ENCODE assay signal across 8 mouse cellular contexts in the genomic region with DNA sequence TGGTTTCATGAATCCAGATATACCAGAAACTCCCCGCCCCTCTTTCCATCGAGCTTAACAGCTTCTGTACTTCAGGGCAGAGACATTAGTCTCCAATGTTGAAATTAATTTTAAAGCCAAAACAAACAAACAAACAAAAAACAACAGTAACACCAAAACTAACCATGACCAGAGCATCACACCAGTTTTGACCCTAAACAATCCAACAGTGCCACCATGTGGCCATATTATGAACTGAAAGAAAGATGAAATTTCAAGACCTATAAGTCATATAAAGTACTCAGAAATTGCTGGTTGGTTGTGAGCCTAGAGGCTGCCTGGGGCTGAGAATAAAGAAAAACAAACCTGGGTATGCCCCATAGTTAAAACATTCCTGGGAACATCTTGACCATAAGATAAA.
DNase-seq lines count a peak whose midpoint lies in the region; ATAC-seq and TF ChIP-seq lines count a peak whose summit lies in the region.
"Not testable (repeated sequence)": the region's sequence is repeated elsewhere in the genome, so short reads cannot be mapped to it uniquely, and the experiment has no call there.

No protein-coding gene starts in this region.

- not testable (repeated sequence) for H3K4me3 ChIP-seq in embryonic facial prominence, embryonic 11.5 days (ENCODE audit: low read depth, low read length); layer of hippocampus, adult 2 months

- intact Hi-C loops in heart, postnatal 36 days (cut with DNase I): loop anchor here (1.0 kb wide), 1 partner anchor 427 kb away; no protein-coding TSS in a partner anchor

- H3K9me3 ChIP-seq in embryonic facial prominence, embryonic 11.5 days (replicated peaks; ENCODE audit: control insufficient read depth, low read length): not testable (repeated sequence)

- H3K4me1 ChIP-seq in embryonic facial prominence, embryonic 11.5 days (ENCODE audit: control insufficient read depth, insufficient read depth, low read length): not testable (repeated sequence)

- H3K9ac ChIP-seq in embryonic facial prominence, embryonic 11.5 days (replicated peaks; ENCODE audit: low read length): not testable (repeated sequence)

- peak; percentile 69 for TF ChIP-seq CTCF in Patski (IDR thresholded peaks at IDR 0.05)
- TF ChIP-seq CTCF in layer of hippocampus, adult 2 months (conservative IDR thresholded peaks at IDR 0.05): peak; percentile 83

- H3K27me3 ChIP-seq in Patski: peaks cover 38% of the 10 kb centered on the region
- not testable (repeated sequence) for H3K27me3 ChIP-seq in embryonic facial prominence, embryonic 11.5 days (ENCODE audit: control insufficient read depth, insufficient read depth, low read length)

- CTCF ChIA-PET in Patski (lab: Charles Lee): interaction anchor here (1.0 to 2.3 kb wide), 2 partner anchors 9 to 29 kb away, joined by 3 to 5 read pairs; no protein-coding TSS in a partner anchor

- not testable (repeated sequence) for H3K4me2 ChIP-seq in embryonic facial prominence, embryonic 11.5 days (ENCODE audit: low read depth, low read length)

- peak; percentile 58 for DNase-seq in 3T3-L1 (ENCODE audit: low read depth, low spot score)
- DNase-seq in Patski (ENCODE audit: low read depth, low spot score): not testable (repeated sequence)
- DNase-seq in cerebellum, adult 11 months: peak; percentile 6
- peak; percentile 64 for DNase-seq in embryonic facial prominence, embryonic 11.5 days (ENCODE audit: low spot score)
- peak; percentile 1 to 12 for DNase-seq in heart, postnatal 36 days
- DNase-seq in layer of hippocampus, adult 2 months (ENCODE audit: low spot score in 2 of 2): peak; percentile 23 to 58
- peak; percentile 45 for DNase-seq in lung, postnatal 10 days
- DNase-seq in retina, embryonic 14.5 days (ENCODE audit: low spot score): peak; percentile 71

- 14% methylated on average over 2 of the region's 2 CpGs for WGBS in embryonic facial prominence, embryonic 11.5 days

- POLR2A ChIA-PET in Patski (lab: Charles Lee): not testable (repeated sequence)

- ATAC-seq in Patski; embryonic facial prominence, embryonic 11.5 days (replicated peaks; ENCODE audit: insufficient number of reproducible peaks, low FRiP score, low TSS enrichment, low read depth): not testable (repeated sequence)

- in situ Hi-C loops in Patski (cut with MboI; ENCODE audit: low pct_unique_long_range_greater_than_20kb): loop anchor here (5.0 kb wide), 1 partner anchor 429 kb away; no protein-coding TSS in a partner anchor

- H3K27ac ChIP-seq in embryonic facial prominence, embryonic 11.5 days (replicated peaks; ENCODE audit: low read depth, low read length); layer of hippocampus, adult 2 months: not testable (repeated sequence)

- H3K36me3 ChIP-seq in embryonic facial prominence, embryonic 11.5 days (replicated peaks; ENCODE audit: control insufficient read depth, insufficient read depth, low read depth, low read length): not testable (repeated sequence)
